Mouse (Mus musculus) megakaryocyte-erythroid progenitor cell, adult 5 weeks (primary cell): Measurements from ENCODE around the gene Manea. TPM values are rescaled to one million over a fixed set of nuclear protein-coding genes. Genes with fewer than 3 reads are reported as not detected.

Experiments used
- polyA plus RNA-seq: library from polyadenylated mRNA; stranded (reverse); fragments of >175 nt; gene quantifications from 2 replicates; pipeline ENCODE4 v1.2.3, GENCODE M21; 2012

Gene Manea
- polyA plus RNA-seq: 22.0 and 26.5 TPM in 2 replicates

GRCm38 (mm10) chr4:26346443-26347106, at the start of gene Manea:
Manea (minus strand) TSS chr4:26346891.

